ENCODE assay signal across 8 mouse cellular contexts in the genomic region with DNA sequence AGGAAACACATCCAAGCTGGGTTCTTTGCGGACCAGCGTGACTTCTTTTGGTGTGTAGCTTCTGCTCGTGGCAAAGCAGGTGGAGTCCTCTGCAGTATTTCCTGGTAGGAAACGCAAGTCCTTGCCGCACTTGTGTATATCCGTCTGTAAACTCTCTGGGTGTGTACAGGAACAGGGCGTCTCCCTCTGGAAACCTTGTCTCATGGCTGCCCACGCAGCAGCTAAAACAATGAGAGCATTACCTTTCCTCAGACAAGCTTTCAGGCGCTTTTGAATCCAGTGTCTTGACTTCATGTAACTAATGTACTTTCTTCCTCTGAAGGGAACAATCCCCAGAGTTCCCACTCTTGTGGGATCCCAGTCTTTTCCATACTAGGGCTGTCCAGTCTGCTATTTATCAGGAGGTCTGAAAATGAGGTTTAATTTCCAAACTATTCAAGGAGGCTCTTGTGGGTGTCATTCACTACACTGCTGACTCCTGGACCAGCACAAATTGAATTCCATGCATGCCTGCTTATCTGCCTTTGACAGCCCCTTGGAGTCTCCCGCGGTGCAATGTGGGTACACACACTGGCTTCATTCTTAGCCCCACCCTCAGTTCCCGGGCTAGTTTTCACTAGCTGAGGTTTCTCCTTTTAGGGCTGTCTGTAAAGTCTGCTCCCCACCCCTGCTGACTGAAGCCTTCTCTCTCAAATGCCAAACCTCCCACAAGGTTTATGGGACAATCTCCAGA.
DNase-seq lines count a peak whose midpoint lies in the region; ATAC-seq lines count a peak whose summit lies in the region.

No protein-coding gene starts in this region.

- 55% methylated on average over 12 of the region's 12 CpGs for WGBS in liver, embryonic 11.5 days
- 36% methylated on average over 12 of the region's 12 CpGs for WGBS in heart, embryonic 12.5 days
- 52% methylated on average over 12 of the region's 12 CpGs for WGBS in kidney, embryonic 15.5 days
- WGBS in neural tube, embryonic 11.5 days, result 64% methylated on average over 12 of the region's 12 CpGs

- DNase-seq in liver, result peak; percentile 6
- no peak for DNase-seq in liver, embryonic 11.5 days (ENCODE audit: low spot score)
- peak; percentile 46 for DNase-seq in neural tube, embryonic 11.5 days (ENCODE audit: low spot score)
- DNase-seq in thymus, postnatal 4 days, result no peak
- DNase-seq in thymus, postnatal 10 days (ENCODE audit: low spot score in 2 of 2), result no peak
- DNase-seq in gastrocnemius, adult 18-20 months (ENCODE audit: low spot score), result no peak

- no peaks in the 10 kb centered on the region for H3K36me3 ChIP-seq in liver, embryonic 11.5 days (ENCODE audit: control insufficient read depth, insufficient read depth, low read length)
- H3K36me3 ChIP-seq in heart, embryonic 12.5 days, result no peaks in the 10 kb centered on the region
- no peaks in the 10 kb centered on the region for H3K36me3 ChIP-seq in kidney, embryonic 15.5 days
- H3K36me3 ChIP-seq in neural tube, embryonic 11.5 days (ENCODE audit: control insufficient read depth, insufficient read depth, low read length), result no peaks in the 10 kb centered on the region

- no peak overlapping the region for H3K27ac ChIP-seq in liver, embryonic 11.5 days (ENCODE audit: low read depth, low read length)
- H3K27ac ChIP-seq in heart, embryonic 12.5 days (ENCODE audit: poor library complexity, severe bottlenecking), result peak overlapping the region; percentile 95
- peak overlapping the region; percentile 61 for H3K27ac ChIP-seq in kidney, embryonic 15.5 days
- H3K27ac ChIP-seq in neural tube, embryonic 11.5 days (ENCODE audit: low read depth, low read length), result no peak overlapping the region

- no peaks in the 10 kb centered on the region for H3K27me3 ChIP-seq in liver, embryonic 11.5 days (replicated peaks; ENCODE audit: control insufficient read depth, insufficient read depth, low read length)
- no peaks in the 10 kb centered on the region for H3K27me3 ChIP-seq in heart, embryonic 12.5 days (replicated peaks)
- no peaks in the 10 kb centered on the region for H3K27me3 ChIP-seq in kidney, embryonic 15.5 days
- no peaks in the 10 kb centered on the region for H3K27me3 ChIP-seq in neural tube, embryonic 11.5 days (ENCODE audit: control insufficient read depth, insufficient read depth, low read length)

- H3K9ac ChIP-seq in liver, embryonic 11.5 days (ENCODE audit: low read depth, low read length), result no peak overlapping the region
- H3K9ac ChIP-seq in heart, embryonic 12.5 days, result peak overlapping the region; percentile 26
- no peak overlapping the region for H3K9ac ChIP-seq in kidney, embryonic 15.5 days
- no peak overlapping the region for H3K9ac ChIP-seq in neural tube, embryonic 11.5 days (ENCODE audit: low read length)

- H3K4me3 ChIP-seq in liver, embryonic 11.5 days (ENCODE audit: low read depth, low read length), result no peak overlapping the region
- H3K4me3 ChIP-seq in heart, embryonic 12.5 days, result peak overlapping the region; percentile 23
- no peak overlapping the region for H3K4me3 ChIP-seq in kidney, embryonic 15.5 days (replicated peaks)
- no peak overlapping the region for H3K4me3 ChIP-seq in neural tube, embryonic 11.5 days (ENCODE audit: low read depth, low read length)

- ATAC-seq in liver, embryonic 11.5 days (replicated peaks; ENCODE audit: low FRiP score), result no peak
- peak; percentile 91 for ATAC-seq in heart, embryonic 12.5 days (ENCODE audit: insufficient number of reproducible peaks, low FRiP score)
- peak; percentile 96 for ATAC-seq in kidney, embryonic 15.5 days (replicated peaks; ENCODE audit: low FRiP score)
- ATAC-seq in neural tube, embryonic 11.5 days (ENCODE audit: insufficient read depth, low FRiP score, low TSS enrichment), result peak; percentile 56; the same call in 1 of the 2 replicates

- no peak overlapping the region for H3K4me2 ChIP-seq in liver, embryonic 11.5 days
- peak overlapping the region; percentile 58 for H3K4me2 ChIP-seq in heart, embryonic 12.5 days
- peak overlapping the region; percentile 24; the same call in 1 of the 2 replicates for H3K4me2 ChIP-seq in kidney, embryonic 15.5 days
- H3K4me2 ChIP-seq in neural tube, embryonic 11.5 days (ENCODE audit: low read depth), result no peak overlapping the region

- no peaks in the 10 kb centered on the region for H3K9me3 ChIP-seq in liver, embryonic 11.5 days (ENCODE audit: control insufficient read depth, low read length)
- no peaks in the 10 kb centered on the region for H3K9me3 ChIP-seq in heart, embryonic 12.5 days (replicated peaks)
- H3K9me3 ChIP-seq in kidney, embryonic 15.5 days (replicated peaks), result no peaks in the 10 kb centered on the region
- no peaks in the 10 kb centered on the region for H3K9me3 ChIP-seq in neural tube, embryonic 11.5 days (ENCODE audit: control insufficient read depth, low read length)

- no peaks in the 10 kb centered on the region; the same call in 1 of the 2 replicates for H3K4me1 ChIP-seq in liver, embryonic 11.5 days (replicated peaks; ENCODE audit: control insufficient read depth, insufficient read depth, low read length)
- H3K4me1 ChIP-seq in heart, embryonic 12.5 days (replicated peaks), result peaks cover 15% of the 10 kb centered on the region
- peaks cover 6% of the 10 kb centered on the region for H3K4me1 ChIP-seq in kidney, embryonic 15.5 days
- 0 out of 2 replicates have a peak, but pooled peaks cover 3% of the 10 kb centered on the region for H3K4me1 ChIP-seq in neural tube, embryonic 11.5 days (ENCODE audit: control insufficient read depth, insufficient read depth, low read length)

Comparison
In these comparisons a context has a peak if more than half of its experiments do, and no peak if none do; other contexts are left out.
1. DNase-seq: peak in liver (single experiment) and neural tube, embryonic 11.5 days (single experiment); none in liver, embryonic 11.5 days (single experiment), thymus, postnatal 4 days (single experiment), thymus, postnatal 10 days (0 of 2) and gastrocnemius, adult 18-20 months (single experiment).
2. H3K27ac ChIP-seq: peak in heart, embryonic 12.5 days (single experiment) and kidney, embryonic 15.5 days (single experiment); none in liver, embryonic 11.5 days (single experiment) and neural tube, embryonic 11.5 days (single experiment).
3. H3K4me2 ChIP-seq: peak in heart, embryonic 12.5 days (single experiment) and kidney, embryonic 15.5 days (single experiment); none in liver, embryonic 11.5 days (single experiment) and neural tube, embryonic 11.5 days (single experiment).